13 mouse cellular contexts compared by ENCODE assay signal in genomic region chr12:41949841-41950241, GRCm38 (mm10).
DNase-seq lines count a peak whose midpoint lies in the region; ATAC-seq and TF ChIP-seq lines count a peak whose summit lies in the region.
"Had no signal": no experiment of that assay in that cellular context is flagged by ENCODE, and none has a peak within 500 bp of the region (broad histone marks: within the 10 kb centered on the region; RNA-seq: fewer than 3 reads in every experiment).

No protein-coding gene starts in this region.

- dilution Hi-C loops in CH12.LX (cut with MboI; ENCODE audit: extremely low pct_ligation_motif_present, extremely low pct_unique_long_range_greater_than_20kb, low sequenced_read_pairs): no loop called here

- H3K27me3 ChIP-seq in CH12.LX (replicated peaks): no peaks in the 10 kb centered on the region
- H3K27me3 ChIP-seq in hindbrain, embryonic 16.5 days (replicated peaks; ENCODE audit: control insufficient read depth, insufficient read depth, low read length): no peaks in the 10 kb centered on the region
- H3K27me3 ChIP-seq: liver, embryonic 15.5 days; neural tube, embryonic 13.5 days had no signal

- H3K79me2 ChIP-seq in CH12.LX (replicated peaks; ENCODE audit: control insufficient read depth, extremely low read depth, insufficient read depth, poor library complexity, severe bottlenecking): no peaks in the 10 kb centered on the region

- intact Hi-C loops in left cerebral cortex, postnatal 4 days (cut with DNase I): no loop called here

- no peak for TF ChIP-seq EP300 in CH12.LX (IDR thresholded peaks at IDR 0.05; ENCODE audit: low read length)

- no peak for TF ChIP-seq RAD21 in CH12.LX (IDR thresholded peaks at IDR 0.05; ENCODE audit: low read depth, low read length)

- no peak for TF ChIP-seq CTCF in CH12.LX (conservative IDR thresholded peaks at IDR 0.05 in 1 of 2, IDR thresholded peaks at IDR 0.05 in 1 of 2; ENCODE audit: low read depth in 2 of 2, low read length in 2 of 2)

- no peak for TF ChIP-seq POLR2A in CH12.LX (IDR thresholded peaks at IDR 0.05; ENCODE audit: low read depth, low read length)

- H3K4me1 ChIP-seq in CH12.LX (ENCODE audit: control insufficient read depth in 1 of 2, insufficient read depth in 2 of 2): peaks cover 0 to 5% of the 10 kb centered on the region in 2 experiments; a peak in 1 of 4 replicates
- no peaks in the 10 kb centered on the region for H3K4me1 ChIP-seq in hindbrain, embryonic 16.5 days (ENCODE audit: control insufficient read depth, insufficient read depth, low read depth, low read length)
- H3K4me1 ChIP-seq: liver, embryonic 15.5 days; neural tube, embryonic 13.5 days had no signal

- H3K4me3 ChIP-seq in CH12.LX (replicated peaks in 1 of 3; ENCODE audit: low read depth in 2 of 3, low read length in 2 of 3, poor library complexity in 1 of 3): no peak overlapping the region
- no peak overlapping the region for H3K4me3 ChIP-seq in hindbrain, embryonic 16.5 days (ENCODE audit: low read length)
- H3K4me3 ChIP-seq: liver, embryonic 15.5 days; neural tube, embryonic 13.5 days had no signal

- H3K9me3 ChIP-seq in CH12.LX (replicated peaks; ENCODE audit: low read length): no peaks in the 10 kb centered on the region
- no peaks in the 10 kb centered on the region for H3K9me3 ChIP-seq in hindbrain, embryonic 16.5 days (ENCODE audit: control insufficient read depth, low read length)
- H3K9me3 ChIP-seq: liver, embryonic 15.5 days; neural tube, embryonic 13.5 days had no signal

- no peak overlapping the region for H3K9ac ChIP-seq in CH12.LX (ENCODE audit: insufficient read depth, low read depth)
- H3K9ac ChIP-seq in hindbrain, embryonic 16.5 days (ENCODE audit: low read depth, low read length): no peak overlapping the region
- H3K9ac ChIP-seq: hindbrain, embryonic 14.5 days; liver, embryonic 15.5 days; neural tube, embryonic 13.5 days had no signal

- H3K27ac ChIP-seq in CH12.LX (ENCODE audit: insufficient read depth, low read depth): no peak overlapping the region
- no peak overlapping the region for H3K27ac ChIP-seq in hindbrain, embryonic 16.5 days (ENCODE audit: low read depth, low read length)
- H3K27ac ChIP-seq: hindbrain, embryonic 14.5 days; liver, embryonic 15.5 days; neural tube, embryonic 13.5 days had no signal

- no peak overlapping the region for H3K4me2 ChIP-seq in CH12.LX (ENCODE audit: insufficient read depth, low read depth, poor library complexity, severe bottlenecking)
- no peak overlapping the region for H3K4me2 ChIP-seq in hindbrain, embryonic 16.5 days (ENCODE audit: low read length)
- H3K4me2 ChIP-seq: hindbrain, embryonic 14.5 days; liver, embryonic 15.5 days; neural tube, embryonic 13.5 days had no signal

- DNase-seq in left cerebral cortex, adult 18-20 months (ENCODE audit: low spot score in 2 of 2): peak; percentile 32 to 53
- no peak for DNase-seq in left cerebral cortex, postnatal 4 days
- DNase-seq in CH12.LX (ENCODE audit: extremely low read depth): peak; percentile 24
- DNase-seq in brain, adult 2 months (ENCODE audit: low read depth, low spot score): peak; percentile 83
- peak; percentile 32 to 55 for DNase-seq in left cerebral cortex, adult 9 months (ENCODE audit: low spot score in 2 of 2)
- DNase-seq in kidney, adult 18-20 months: no peak
- DNase-seq: kidney, postnatal 4 days; thymus, postnatal 14 days had no signal

- no peaks in the 10 kb centered on the region for H3K36me3 ChIP-seq in CH12.LX (replicated peaks in 1 of 2; ENCODE audit: control insufficient read depth in 1 of 2, insufficient read depth in 1 of 2, low read length in 1 of 2)
- H3K36me3 ChIP-seq in hindbrain, embryonic 16.5 days (ENCODE audit: control insufficient read depth, insufficient read depth, low read length): no peaks in the 10 kb centered on the region
- H3K36me3 ChIP-seq: liver, embryonic 15.5 days; neural tube, embryonic 13.5 days had no signal

- WGBS in hindbrain, embryonic 16.5 days: 91% methylated on average over 6 of the region's 6 CpGs

- in situ Hi-C loops in CH12.LX (cut with MboI; ENCODE audit: low pct_ligation_motif_present, low pct_unique_long_range_greater_than_20kb, low sequenced_read_pairs): no loop called here

- ATAC-seq in monocyte, adult 5-6 weeks (replicated peaks; ENCODE audit: insufficient number of reproducible peaks, low FRiP score, low TSS enrichment, poor library complexity, severe bottlenecking): no peak
- no peak for ATAC-seq in hindbrain, embryonic 16.5 days

TF ChIP-seq in CH12.LX, 34 proteins besides CTCF, POLR2A, EP300 and RAD21:
- TF ChIP-seq SIN3A (IDR thresholded peaks at IDR 0.05; ENCODE audit: low read length) (no peak), HCFC1 (IDR thresholded peaks at IDR 0.05; ENCODE audit: low read depth, low read length) (no peak), CHD1 (IDR thresholded peaks at IDR 0.05; ENCODE audit: low read depth, low read length) (no peak), TCF12 (IDR thresholded peaks at IDR 0.05; ENCODE audit: low read depth, low read length) (no peak), ETS1 (conservative IDR thresholded peaks at IDR 0.05; ENCODE audit: low read depth, low read length) (no peak), JUN (IDR thresholded peaks at IDR 0.05; ENCODE audit: insufficient read depth, low read depth, low read length) (no peak), MEF2A (IDR thresholded peaks at IDR 0.05; ENCODE audit: borderline replicate concordance, low read depth, low read length) (no peak), JUND (conservative IDR thresholded peaks at IDR 0.05; ENCODE audit: low read depth, low read length) (no peak), ZMIZ1 (IDR thresholded peaks at IDR 0.05; ENCODE audit: low read depth, low read length) (no peak), POLR2AphosphoS2 (IDR thresholded peaks at IDR 0.05; ENCODE audit: low read depth, low read length) (no peak), MYC (IDR thresholded peaks at IDR 0.05; ENCODE audit: low read depth, low read length) (no peak), TBP (conservative IDR thresholded peaks at IDR 0.05; ENCODE audit: low read depth, low read length) (no peak), PAX5 (IDR thresholded peaks at IDR 0.05; ENCODE audit: low read length) (no peak), CHD2 (IDR thresholded peaks at IDR 0.05; ENCODE audit: low read length) (no peak), GABPA (IDR thresholded peaks at IDR 0.05; ENCODE audit: insufficient replicate concordance, low read depth, low read length) (no peak), ZNF384 (IDR thresholded peaks at IDR 0.05; ENCODE audit: low read depth, low read length) (no peak), MAFK (IDR thresholded peaks at IDR 0.05; ENCODE audit: insufficient replicate concordance, low read length) (no peak), SMC3 (IDR thresholded peaks at IDR 0.05; ENCODE audit: low read depth, low read length) (no peak), MAZ (IDR thresholded peaks at IDR 0.05; ENCODE audit: low read depth, low read length) (no peak), E2F4 (IDR thresholded peaks at IDR 0.05; ENCODE audit: insufficient replicate concordance, low read depth, low read length) (no peak)
TF ChIP-seq in CH12.LX: peak in this region for 0.

Comparison
In these comparisons a context has a peak if more than half of its experiments do, and no peak if none do; other contexts are left out.
1. DNase-seq: peak in left cerebral cortex, adult 18-20 months (2 of 2), CH12.LX (single experiment), brain, adult 2 months (single experiment) and left cerebral cortex, adult 9 months (2 of 2); none in left cerebral cortex, postnatal 4 days (single experiment) and kidney, adult 18-20 months (single experiment).